Mouse (Mus musculus) brain, adult 2 months (tissue): Measurements from ENCODE around the gene Gm37240.

ENCODE experiments used
- DNase-seq: peaks from one replicate; pipeline ENCODE4 v3.0.0; 2011; ENCODE audit warnings: low read depth, low spot score

Gene Gm37240

GRCm38 (mm10) chr3:84841271-84841670 lies 1046.0 kb downstream of the Gm37240 start:
- DNase-seq, result no peak

- DNase-seq, result no peak
Observed at GRCm38 (mm10) chr3:84839499-84839898, 1047.8 kb downstream of the Gm37240 start.

- no peak for DNase-seq
Observed at GRCm38 (mm10) chr3:84837984-84838383, 1049.3 kb downstream of the Gm37240 start.

GRCm38 (mm10) chr3:84836029-84836428 lies 1051.3 kb downstream of the Gm37240 start:
- no peak for DNase-seq

- no peak for DNase-seq
Observed at GRCm38 (mm10) chr3:84829366-84829765, 1058.0 kb downstream of the Gm37240 start.

GRCm38 (mm10) chr3:84827617-84828016 lies 1059.7 kb downstream of the Gm37240 start:
- DNase-seq, result no peak

GRCm38 (mm10) chr3:84826938-84827337 lies 1060.4 kb downstream of the Gm37240 start:
- no peak for DNase-seq

- DNase-seq, result peak; percentile 15
Observed at GRCm38 (mm10) chr3:84826405-84826804, 1060.9 kb downstream of the Gm37240 start.

GRCm38 (mm10) chr3:84825990-84826389 lies 1061.3 kb downstream of the Gm37240 start:
- DNase-seq, result no peak

- DNase-seq, result no peak
Observed at GRCm38 (mm10) chr3:84820654-84821201, 1066.6 kb downstream of the Gm37240 start.

GRCm38 (mm10) chr3:84816951-84817350 lies 1070.4 kb downstream of the Gm37240 start:
- DNase-seq, result no peak

- DNase-seq, result peak; percentile 51
Observed at GRCm38 (mm10) chr3:84815461-84815860, 1071.9 kb downstream of the Gm37240 start.

- no peak for DNase-seq
Observed at GRCm38 (mm10) chr3:84814762-84815381, 1072.4 kb downstream of the Gm37240 start, which contains the start of gene Fbxw7. TSS of gene Fbxw7 (plus strand) at chr3:84815268.

GRCm38 (mm10) chr3:84814157-84814761 lies 1073.1 kb downstream of the Gm37240 start:
- peak; percentile 100 for DNase-seq

- DNase-seq, result no peak
Observed at GRCm38 (mm10) chr3:84813436-84814156, 1073.7 kb downstream of the Gm37240 start.

- no peak for DNase-seq
Observed at GRCm38 (mm10) chr3:84810803-84811202, 1076.5 kb downstream of the Gm37240 start.

- no peak for DNase-seq
Observed at GRCm38 (mm10) chr3:84808906-84809305, 1078.4 kb downstream of the Gm37240 start.

GRCm38 (mm10) chr3:84807826-84808225 lies 1079.5 kb downstream of the Gm37240 start:
- DNase-seq, result no peak

- no peak for DNase-seq
Observed at GRCm38 (mm10) chr3:84806206-84806605, 1081.1 kb downstream of the Gm37240 start.

- DNase-seq, result no peak
Observed at GRCm38 (mm10) chr3:84804036-84804435, 1083.3 kb downstream of the Gm37240 start.

- DNase-seq, result no peak
Observed at GRCm38 (mm10) chr3:84787914-84788313, 1099.4 kb downstream of the Gm37240 start.

GRCm38 (mm10) chr3:84776084-84776483 lies 1111.2 kb downstream of the Gm37240 start:
- no peak for DNase-seq
